Comparison of ENCODE assay signal across 13 mouse cellular contexts in the genomic region with DNA sequence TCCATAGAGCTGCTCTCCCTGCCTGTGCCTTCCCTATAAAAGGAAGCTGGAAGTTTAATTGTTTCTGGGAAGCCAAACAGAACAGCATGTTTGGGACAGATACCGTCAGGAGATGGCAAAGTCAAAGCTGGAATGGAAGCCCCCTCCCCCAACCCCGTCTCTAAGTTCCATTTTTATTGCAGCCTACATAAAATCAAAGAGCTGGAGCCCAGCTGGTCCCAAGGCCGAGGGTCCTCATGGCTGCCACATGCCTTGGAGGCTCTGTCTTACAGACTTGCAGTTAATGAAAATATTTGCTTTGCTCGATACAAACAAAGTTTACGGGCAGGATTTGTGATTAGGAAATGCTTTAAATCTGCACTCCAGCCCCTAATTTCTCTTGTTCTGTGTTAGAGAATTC.
A peak's percentile ranks its signal among the peaks of the same experiment; 100 is the strongest.
DNase-seq lines count a peak whose midpoint lies in the region; ATAC-seq lines count a peak whose summit lies in the region.
"Had no signal": no experiment of that assay in that cellular context is flagged by ENCODE, and none has a peak within 500 bp of the region (broad histone marks: within the 10 kb centered on the region; RNA-seq: fewer than 3 reads in every experiment).

No protein-coding gene starts in this region.

- DNase-seq in embryo, embryonic 11 days, result peak; percentile 54
- no peak for DNase-seq in embryo, embryonic 10.5 days (ENCODE audit: low spot score)
- no peak for DNase-seq in kidney, postnatal 25 days
- no peak for DNase-seq in midbrain, embryonic 10.5 days (ENCODE audit: low spot score)
- DNase-seq in midbrain, embryonic 14.5 days, result no peak
- no peak for DNase-seq in urinary bladder, postnatal 36 days (ENCODE audit: low spot score in 2 of 2)
- DNase-seq: cerebellum, adult 2 months; gastrocnemius, postnatal 36 days; lung, postnatal 14 days had no signal

- peaks cover 1% of the 10 kb centered on the region; the same call in 1 of the 2 replicates for H3K36me3 ChIP-seq in kidney, embryonic 14.5 days (ENCODE audit: control insufficient read depth, insufficient read depth, low read length)
- H3K36me3 ChIP-seq in midbrain, embryonic 10.5 days, result no peaks in the 10 kb centered on the region
- H3K36me3 ChIP-seq in midbrain, embryonic 14.5 days (ENCODE audit: control insufficient read depth, insufficient read depth, low read length), result no peaks in the 10 kb centered on the region
- no peaks in the 10 kb centered on the region for H3K36me3 ChIP-seq in limb, embryonic 15.5 days

- WGBS in kidney, embryonic 14.5 days, result 28% methylated on average over 5 of the region's 5 CpGs
- WGBS in midbrain, embryonic 10.5 days, result 63% methylated on average over 5 of the region's 5 CpGs
- 49% methylated on average over 5 of the region's 5 CpGs for WGBS in midbrain, embryonic 14.5 days
- 23% methylated on average over 5 of the region's 5 CpGs for WGBS in limb, embryonic 15.5 days

- H3K4me2 ChIP-seq in kidney, embryonic 14.5 days (replicated peaks; ENCODE audit: low read depth, low read length), result no peak overlapping the region; the same call in 1 of the 2 replicates
- no peak overlapping the region for H3K4me2 ChIP-seq in midbrain, embryonic 14.5 days (ENCODE audit: low read length)
- 0 out of 2 replicates have a peak overlapping the region, but pooled peaks have one; percentile 8 for H3K4me2 ChIP-seq in limb, embryonic 15.5 days
- H3K4me2 ChIP-seq: forebrain, embryonic 13.5 days had no signal

- H3K27me3 ChIP-seq in kidney, embryonic 14.5 days (ENCODE audit: control insufficient read depth, insufficient read depth, low read length), result no peaks in the 10 kb centered on the region
- no peaks in the 10 kb centered on the region for H3K27me3 ChIP-seq in midbrain, embryonic 10.5 days (ENCODE audit: low read depth, poor library complexity, severe bottlenecking)
- H3K27me3 ChIP-seq in midbrain, embryonic 14.5 days (ENCODE audit: control insufficient read depth, insufficient read depth, low read length), result no peaks in the 10 kb centered on the region
- H3K27me3 ChIP-seq in limb, embryonic 15.5 days, result no peaks in the 10 kb centered on the region
- H3K27me3 ChIP-seq: forebrain, embryonic 13.5 days; Patski had no signal

- peak; percentile 36; the same call in 1 of the 2 replicates for ATAC-seq in kidney, embryonic 14.5 days (ENCODE audit: low FRiP score, low TSS enrichment)
- no peak for ATAC-seq in midbrain, embryonic 14.5 days (ENCODE audit: low FRiP score, low TSS enrichment)
- ATAC-seq in limb, embryonic 15.5 days (ENCODE audit: insufficient number of reproducible peaks, low FRiP score, low TSS enrichment, low read depth), result no peak

- H3K9ac ChIP-seq in kidney, embryonic 14.5 days (ENCODE audit: low read depth, low read length), result no peak overlapping the region
- H3K9ac ChIP-seq in midbrain, embryonic 14.5 days (replicated peaks; ENCODE audit: low read length), result no peak overlapping the region
- no peak overlapping the region for H3K9ac ChIP-seq in limb, embryonic 15.5 days
- H3K9ac ChIP-seq: forebrain, embryonic 13.5 days had no signal

- H3K4me3 ChIP-seq in kidney, embryonic 14.5 days (ENCODE audit: low read length), result no peak overlapping the region
- H3K4me3 ChIP-seq in midbrain, embryonic 10.5 days, result no peak overlapping the region
- no peak overlapping the region for H3K4me3 ChIP-seq in midbrain, embryonic 14.5 days (replicated peaks; ENCODE audit: low read depth, low read length)
- H3K4me3 ChIP-seq in limb, embryonic 15.5 days, result no peak overlapping the region
- H3K4me3 ChIP-seq: forebrain, embryonic 13.5 days had no signal

- H3K27ac ChIP-seq in kidney, embryonic 14.5 days (ENCODE audit: low read depth, low read length), result peak overlapping the region; percentile 38; the same call in 1 of the 2 replicates
- peak overlapping the region; percentile 55; the same call in 1 of the 2 replicates for H3K27ac ChIP-seq in midbrain, embryonic 10.5 days (replicated peaks)
- H3K27ac ChIP-seq in midbrain, embryonic 14.5 days (replicated peaks; ENCODE audit: low read depth, low read length), result no peak overlapping the region
- H3K27ac ChIP-seq in limb, embryonic 15.5 days, result peak overlapping the region; percentile 76
- H3K27ac ChIP-seq: forebrain, embryonic 13.5 days had no signal

- no peaks in the 10 kb centered on the region for H3K9me3 ChIP-seq in kidney, embryonic 14.5 days (ENCODE audit: control insufficient read depth, low read length)
- no peaks in the 10 kb centered on the region for H3K9me3 ChIP-seq in midbrain, embryonic 10.5 days (replicated peaks)
- H3K9me3 ChIP-seq in midbrain, embryonic 14.5 days (ENCODE audit: control insufficient read depth, low read length), result no peaks in the 10 kb centered on the region
- no peaks in the 10 kb centered on the region for H3K9me3 ChIP-seq in limb, embryonic 15.5 days
- H3K9me3 ChIP-seq: forebrain, embryonic 13.5 days had no signal

- H3K4me1 ChIP-seq in kidney, embryonic 14.5 days (ENCODE audit: control insufficient read depth, insufficient read depth, low read length), result peaks cover 45% of the 10 kb centered on the region
- peaks cover 53% of the 10 kb centered on the region for H3K4me1 ChIP-seq in midbrain, embryonic 10.5 days
- 0 out of 2 replicates have a peak, but pooled peaks cover 8% of the 10 kb centered on the region for H3K4me1 ChIP-seq in midbrain, embryonic 14.5 days (ENCODE audit: control insufficient read depth, insufficient read depth, low read length)
- H3K4me1 ChIP-seq in limb, embryonic 15.5 days, result peaks cover 64% of the 10 kb centered on the region
